Mouse (Mus musculus) lung, postnatal 36 days (tissue): Measurements from ENCODE around the gene Map4k2.

Experiments used
- DNase-seq: peaks from one replicate; pipeline ENCODE4 v3.0.0; 2022; ENCODE audit warnings: mixed read lengths

The Map4k2 gene

GRCm38 (mm10) chr19:6403869-6404268, 62.9 kb downstream of the Map4k2 start:
- no peak for DNase-seq
